Mouse (Mus musculus) lung, adult 2 months (tissue): ENCODE measurements at regions not wholly inside any gene's neighbourhood (a gene's known extent, or its start where the extent isn't known, plus 50 kb on each side); places are given as distances from the start of the nearest gene placed in this dataset.

Experiments used
- CTCF ChIP-seq: fragments of 200-500 bp; IDR thresholded peaks from 2 replicates; pipeline ENCODE4 v1.5.1; 2011; ENCODE audit warnings: mild to moderate bottlenecking, low read length, control low read depth; ENCODE audit not compliant: insufficient read depth
- POLR2A ChIP-seq: fragments of 200-500 bp; IDR thresholded peaks from 2 replicates; pipeline ENCODE4 v1.6.1; 2011; ENCODE audit warnings: low read depth, mild to moderate bottlenecking, control low read depth, low read length, borderline replicate concordance; ENCODE audit errors: extremely low read depth

DNA sequence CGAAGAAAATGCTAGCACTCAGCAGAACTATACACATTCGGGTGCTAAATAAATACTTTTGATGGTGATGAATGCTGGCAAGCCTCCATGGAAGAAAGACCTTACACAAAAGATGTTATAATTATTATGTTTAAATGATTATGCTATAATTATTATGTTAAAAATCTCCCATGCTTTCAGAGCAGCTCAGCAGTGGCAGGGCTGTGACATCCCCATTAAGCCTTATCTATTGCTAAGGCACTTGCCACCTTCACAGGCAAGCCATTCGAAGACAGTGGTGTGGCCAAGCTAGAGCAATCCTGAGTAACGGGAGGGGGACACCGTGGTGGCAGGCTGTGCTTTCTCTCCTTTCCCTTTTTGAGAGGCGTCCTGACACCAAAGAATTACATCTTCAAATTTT, 869.9 kb downstream of the Tmem182 start:
- TF ChIP-seq POLR2A (no peak), CTCF (no peak)
